Mouse (Mus musculus) thymus, postnatal 0 days (tissue): ENCODE results near the gene Olfr506. TPM values are rescaled to one million over a fixed set of nuclear protein-coding genes. Genes with fewer than 3 reads are reported as not detected.
"Not testable (repeated sequence)": the region's sequence is repeated elsewhere in the genome, so short reads cannot be mapped to it uniquely, and the experiment has no call there.

Experiments used
- DNase-seq: peaks from one replicate; pipeline ENCODE4 v3.0.0-alpha.2; 2015; ENCODE audit warnings: low spot score
- polyA plus RNA-seq: library from polyadenylated mRNA; unstranded; fragments of >200 nt; fragmentation: Nextera tagmentation; extraction: Ambion mirVana; gene quantifications from 2 replicates; pipeline ENCODE4 v1.2.1, GENCODE M21; 2015

Olfr506 gene
- not detected in 2 replicates for polyA plus RNA-seq

DNA sequence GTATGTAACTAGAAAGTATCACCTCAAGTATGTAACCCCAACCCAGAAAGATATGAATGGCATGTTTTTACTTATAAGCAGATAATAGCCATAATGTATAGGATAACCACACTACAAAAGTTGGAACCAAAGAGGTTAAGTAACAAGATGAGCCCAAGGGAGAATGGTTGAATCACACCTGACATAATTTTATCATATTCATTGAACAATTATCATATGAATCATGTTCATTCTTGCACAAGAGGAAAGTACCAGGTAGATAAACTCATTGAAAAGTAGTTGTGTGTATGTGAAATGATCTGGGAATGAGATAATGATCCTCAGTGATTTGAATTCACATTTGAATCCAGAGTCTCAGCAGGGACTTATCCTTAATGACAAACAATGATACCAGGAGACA, at the start of gene Olfr506:
Olfr506 (plus strand) TSS at position 301 of the 400 bp plus-strand sequence.
- no peak for DNase-seq

DNA sequence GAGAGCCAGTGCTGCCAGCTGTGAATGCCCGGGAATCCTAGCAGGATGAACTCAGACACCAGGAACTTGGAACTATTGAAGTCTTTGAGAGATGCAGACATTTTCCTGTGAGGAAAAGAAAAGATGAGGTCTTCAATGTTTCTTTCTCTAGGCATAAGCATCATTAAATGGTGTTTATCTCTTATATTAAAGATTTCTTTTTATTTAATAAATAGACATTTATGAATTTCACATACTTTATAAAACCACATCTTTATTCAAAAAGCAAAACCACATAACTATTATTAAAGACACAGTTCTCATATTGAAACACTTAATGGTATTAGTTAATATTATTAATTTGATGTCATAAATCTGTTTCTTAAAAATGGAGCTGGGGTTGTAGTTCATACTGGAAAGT, 44.9 kb upstream of the Olfr506 start, which contains the start of gene Olfr504:
Olfr504 (minus strand) TSS at position 101 of the 400 bp plus-strand sequence.
- DNase-seq = no peak

DNA sequence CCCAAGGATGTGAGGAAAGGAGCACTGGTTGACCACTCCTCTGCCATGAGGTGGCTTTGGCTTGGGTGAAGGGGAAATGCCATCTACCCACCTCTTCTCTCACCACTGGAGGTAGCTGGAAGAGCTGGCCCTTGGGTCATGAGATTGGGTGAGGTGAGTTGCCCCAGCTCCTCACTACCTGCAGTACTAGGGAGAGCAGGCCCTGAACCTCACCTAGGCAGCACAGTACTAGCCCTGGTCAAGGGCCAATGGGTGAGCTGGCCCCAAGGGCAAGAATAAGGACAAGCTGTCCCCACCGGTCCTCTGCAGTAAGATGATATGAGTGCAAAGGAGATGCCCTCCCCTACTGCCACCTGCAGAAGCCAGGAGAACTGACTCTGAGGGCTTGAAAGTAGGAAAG, 20.8 kb upstream of the Olfr506 start:
- DNase-seq = no peak

- DNase-seq = not testable (repeated sequence)
Observed at GRCm38 (mm10) chr7:108601916-108602315, 8.7 kb upstream of the Olfr506 start.

GRCm38 (mm10) chr7:108614110-108614509, 3.5 kb downstream of the Olfr506 start:
- no peak for DNase-seq

- not testable (repeated sequence) for DNase-seq
Observed at GRCm38 (mm10) chr7:108616781-108617180, 6.2 kb downstream of the Olfr506 start.

- DNase-seq = no peak
Observed at GRCm38 (mm10) chr7:108621514-108621913, 10.9 kb downstream of the Olfr506 start, which contains the start of gene Olfr507. Gene Olfr507 (plus strand): TSS chr7:108621814.

DNA sequence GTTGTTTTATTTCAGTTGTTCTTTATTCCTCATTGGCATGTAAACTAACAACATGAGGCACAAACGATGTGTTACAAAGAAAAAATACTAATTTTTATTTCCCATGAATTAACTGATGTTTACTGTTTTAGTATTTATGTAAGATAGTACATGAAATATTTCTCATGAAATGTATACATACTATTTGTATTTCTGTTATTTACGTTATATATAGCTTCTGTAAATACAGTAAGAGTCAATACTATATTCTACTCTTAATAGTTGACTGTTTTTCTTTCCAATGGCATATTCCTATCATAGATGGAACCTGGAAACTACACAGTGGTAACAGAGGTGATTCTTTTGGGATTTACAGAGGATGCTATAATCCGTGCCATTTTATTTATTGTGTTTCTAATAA, 19.1 kb downstream of the Olfr506 start, which contains the start of gene Olfr508:
Olfr508 (plus strand) TSS at position 301 of the 400 bp plus-strand sequence.
- DNase-seq = no peak

DNA sequence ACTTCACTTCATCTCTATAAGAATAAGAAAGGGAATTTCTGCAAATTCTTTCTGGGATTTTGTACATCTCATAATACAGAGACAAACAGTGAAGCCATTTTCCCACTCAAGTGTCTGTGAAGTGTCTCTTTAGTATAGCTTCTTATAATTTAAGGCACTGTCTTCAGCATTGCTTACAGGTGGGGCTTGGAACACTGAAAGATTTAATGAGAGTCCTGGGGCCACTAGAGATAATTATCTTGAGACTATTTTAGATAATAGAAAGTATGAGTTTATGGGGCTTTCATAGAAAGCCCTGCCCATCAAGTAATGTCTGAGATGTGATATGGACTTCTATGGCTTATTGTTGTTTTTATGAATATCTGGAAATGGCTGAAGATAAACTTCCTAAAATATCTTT, 41.2 kb downstream of the Olfr506 start, which contains the start of gene Olfr509:
Olfr509 (minus strand) TSS at position 101 of the 400 bp plus-strand sequence.
- no peak for DNase-seq

- DNase-seq = no peak
Observed at GRCm38 (mm10) chr7:108662419-108662818, 51.8 kb downstream of the Olfr506 start.

Other genes starting within 250 kb of the Olfr506 start
- gene Olfr494, start 245.5 kb upstream of the Olfr506 start, polyA plus RNA-seq = not detected in 2 replicates
- not detected in 2 replicates for gene Olfr495, start 217.6 kb upstream of the Olfr506 start, polyA plus RNA-seq
- gene Olfr497, start 190.4 kb upstream of the Olfr506 start, polyA plus RNA-seq = not detected in 2 replicates
- not detected in 2 replicates for gene Olfr498, start 145.5 kb upstream of the Olfr506 start, polyA plus RNA-seq
- not detected in 2 replicates for gene Olfr502, start 85.7 kb upstream of the Olfr506 start, polyA plus RNA-seq
- gene Olfr503, start 66.3 kb upstream of the Olfr506 start, polyA plus RNA-seq = not detected in 2 replicates
- gene Olfr504, start 45.0 kb upstream of the Olfr506 start, polyA plus RNA-seq = not detected in 2 replicates
- gene Olfr507, start 11.0 kb downstream of the Olfr506 start, polyA plus RNA-seq = not detected in 2 replicates
- gene Olfr508, start 19.2 kb downstream of the Olfr506 start, polyA plus RNA-seq = not detected in 2 replicates
- gene Olfr509, start 41.1 kb downstream of the Olfr506 start, polyA plus RNA-seq = not detected in 2 replicates
- gene Olfr510, start 55.6 kb downstream of the Olfr506 start, polyA plus RNA-seq = not detected in 2 replicates
- not detected in 2 replicates for gene Olfr512, start 102.5 kb downstream of the Olfr506 start, polyA plus RNA-seq
- not detected in 2 replicates for gene Olfr513, start 140.2 kb downstream of the Olfr506 start, polyA plus RNA-seq
- gene Olfr514, start 215.2 kb downstream of the Olfr506 start, polyA plus RNA-seq = not detected in 2 replicates
- gene Olfr516, start 239.7 kb downstream of the Olfr506 start, polyA plus RNA-seq = not detected in 2 replicates